Mouse (Mus musculus) midbrain, embryonic 13.5 days (tissue): ENCODE measurements at regions not wholly inside any gene's neighbourhood (a gene's known extent, or its start where the extent isn't known, plus 50 kb on each side); places are given as distances from the start of the nearest gene placed in this dataset.

Source experiments
- ATAC-seq: fragments of 200-750 bp; cut with Nextera tagmentation; 2 replicates; pipeline ENCODE4 v1.8.0; 2017; ENCODE audit warnings: mild to moderate bottlenecking, moderate TSS enrichment, moderate library complexity
- H3K27ac ChIP-seq: fragments of 300-500 bp; sonication (generic); 2 replicates; pipeline ENCODE4 v1.5.1; 2015; ENCODE audit warnings: inconsistent platforms, mild to moderate bottlenecking, moderate library complexity
- H3K27me3 ChIP-seq: fragments of 300-500 bp; sonication (generic); 2 replicates; pipeline ENCODE4 v1.6.1; 2015; ENCODE audit warnings: mild to moderate bottlenecking, inconsistent platforms
- H3K36me3 ChIP-seq: fragments of 300-500 bp; sonication (generic); 2 replicates; pipeline ENCODE4 v1.6.1; 2015; ENCODE audit warnings: mild to moderate bottlenecking, inconsistent platforms
- H3K4me1 ChIP-seq: fragments of 300-500 bp; sonication (generic); replicated peaks from 2 replicates; pipeline ENCODE4 v1.6.1; 2015; ENCODE audit warnings: inconsistent platforms
- H3K4me2 ChIP-seq: fragments of 300-500 bp; sonication (generic); replicated peaks from 2 replicates; pipeline ENCODE4 v1.6.1; 2015; ENCODE audit warnings: moderate library complexity, mild to moderate bottlenecking, inconsistent platforms
- H3K4me3 ChIP-seq: fragments of 300-500 bp; sonication (generic); replicated peaks from 2 replicates; pipeline ENCODE4 v1.5.1; 2015; ENCODE audit warnings: mild to moderate bottlenecking, inconsistent platforms
- H3K9ac ChIP-seq: fragments of 300-500 bp; sonication (generic); replicated peaks from 2 replicates; pipeline ENCODE4 v1.6.1; 2015; ENCODE audit warnings: mild to moderate bottlenecking, inconsistent platforms
- H3K9me3 ChIP-seq: fragments of 300-500 bp; sonication (generic); 2 replicates; pipeline ENCODE4 v1.6.1; 2016; ENCODE audit warnings: mild to moderate bottlenecking, inconsistent platforms
- WGBS: fragments of 180-500 bp; shearing (Covaris S2); methylation state at CpG from one replicate; pipeline ENCODE4 v1.1.7; 2015; 5-methylcytosine and 5-hydroxymethylcytosine counted together

DNA sequence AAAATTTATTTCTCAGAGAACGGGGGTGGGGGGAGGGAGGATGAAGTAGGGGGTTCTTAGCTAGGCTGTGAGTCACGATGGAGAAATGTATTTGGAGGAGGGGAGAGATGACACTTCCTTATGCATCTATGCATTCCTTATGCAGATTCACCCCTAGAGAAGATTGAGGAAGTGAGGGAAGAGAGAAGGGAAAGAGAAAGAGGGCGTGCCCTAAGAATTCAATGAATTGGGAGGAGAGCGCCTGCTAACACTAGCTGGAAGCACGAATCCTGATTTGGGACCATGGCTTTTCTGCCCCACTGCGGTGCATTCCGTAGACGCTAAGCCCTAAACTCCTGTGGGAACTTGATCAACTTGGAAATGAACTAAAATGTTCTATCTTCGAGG is 56.1 kb downstream of the Foxi3 start:
- H3K27ac ChIP-seq = no peak overlapping the region
- H3K9ac ChIP-seq = peak overlapping the region; percentile 73; the same call in 1 of the 2 replicates
- H3K4me1 ChIP-seq = no peaks in the 10 kb centered on the region
- peak overlapping the region; percentile 91 for H3K4me2 ChIP-seq
- peak overlapping the region; percentile 56 for H3K4me3 ChIP-seq
- H3K9me3 ChIP-seq = no peaks in the 10 kb centered on the region
- no peaks in the 10 kb centered on the region for H3K36me3 ChIP-seq
- 11% methylated on average over 9 of the region's 9 CpGs for WGBS
- ATAC-seq = peak; percentile 57
- H3K27me3 ChIP-seq = peaks cover 16% of the 10 kb centered on the region

DNA sequence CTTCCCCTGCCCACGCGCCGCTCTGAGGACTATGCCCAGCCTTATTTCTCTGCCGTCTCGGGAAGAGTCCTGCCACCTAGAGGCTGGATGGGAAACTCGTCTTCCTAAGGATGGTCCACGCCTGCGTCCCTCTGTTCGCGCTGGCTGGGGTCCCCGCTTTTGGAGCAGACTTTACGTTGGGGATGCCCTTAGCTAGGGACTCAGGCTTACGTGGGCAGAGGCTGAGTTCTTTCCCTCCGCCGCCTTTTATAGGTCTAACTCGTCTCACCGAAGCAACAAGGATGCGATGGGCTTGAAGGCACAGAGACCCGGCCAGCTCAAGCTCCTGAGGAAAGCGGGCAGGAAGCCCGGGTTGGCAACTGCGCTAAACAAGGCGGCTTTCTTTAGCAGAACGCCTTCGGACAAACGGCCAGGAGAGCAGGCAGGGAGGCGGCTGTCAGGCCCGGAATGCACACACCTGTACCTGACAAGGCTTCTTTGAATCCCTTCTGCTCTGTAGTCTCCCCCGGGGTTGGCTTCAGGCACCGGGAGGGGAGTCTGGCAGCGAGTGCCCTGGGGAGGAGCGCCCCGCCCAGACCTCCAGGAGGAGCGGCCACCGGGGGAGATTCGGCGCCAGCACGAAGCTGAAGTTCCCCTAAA is 56.6 kb downstream of the Foxi3 start:
- H3K9me3 ChIP-seq = no peaks in the 10 kb centered on the region
- H3K27ac ChIP-seq = peak overlapping the region; percentile 60
- under 1% methylated on average over 37 of the region's 38 CpGs for WGBS
- H3K36me3 ChIP-seq = no peaks in the 10 kb centered on the region
- H3K9ac ChIP-seq = peak overlapping the region; percentile 73
- H3K4me2 ChIP-seq = peak overlapping the region; percentile 91
- no peaks in the 10 kb centered on the region for H3K4me1 ChIP-seq
- peak; percentile 98 for ATAC-seq
- peak overlapping the region; percentile 56 for H3K4me3 ChIP-seq
- H3K27me3 ChIP-seq = peaks cover 16% of the 10 kb centered on the region

- no peak for ATAC-seq
- H3K9ac ChIP-seq = no peak overlapping the region
- no peaks in the 10 kb centered on the region for H3K4me1 ChIP-seq
- H3K27ac ChIP-seq = no peak overlapping the region
- H3K36me3 ChIP-seq = no peaks in the 10 kb centered on the region
- 5% methylated on average over 1 of the region's 1 CpGs for WGBS
- H3K27me3 ChIP-seq = peaks cover 14% of the 10 kb centered on the region
- no peak overlapping the region for H3K4me3 ChIP-seq
- H3K4me2 ChIP-seq = no peak overlapping the region
- H3K9me3 ChIP-seq = no peaks in the 10 kb centered on the region
Observed at GRCm38 (mm10) chr6:71016388-71016787, 60.1 kb downstream of the Foxi3 start.

- no peak overlapping the region for H3K27ac ChIP-seq
- no peak for ATAC-seq
- no peak overlapping the region for H3K9ac ChIP-seq
- H3K4me3 ChIP-seq = no peak overlapping the region
- no peaks in the 10 kb centered on the region for H3K27me3 ChIP-seq
- no peak overlapping the region for H3K4me2 ChIP-seq
- WGBS = 8% methylated on average over 9 of the region's 9 CpGs
- H3K36me3 ChIP-seq = no peaks in the 10 kb centered on the region
- H3K9me3 ChIP-seq = no peaks in the 10 kb centered on the region
- no peaks in the 10 kb centered on the region for H3K4me1 ChIP-seq
Observed at GRCm38 (mm10) chr6:71021353-71021752, 65.0 kb downstream of the Foxi3 start.

DNA sequence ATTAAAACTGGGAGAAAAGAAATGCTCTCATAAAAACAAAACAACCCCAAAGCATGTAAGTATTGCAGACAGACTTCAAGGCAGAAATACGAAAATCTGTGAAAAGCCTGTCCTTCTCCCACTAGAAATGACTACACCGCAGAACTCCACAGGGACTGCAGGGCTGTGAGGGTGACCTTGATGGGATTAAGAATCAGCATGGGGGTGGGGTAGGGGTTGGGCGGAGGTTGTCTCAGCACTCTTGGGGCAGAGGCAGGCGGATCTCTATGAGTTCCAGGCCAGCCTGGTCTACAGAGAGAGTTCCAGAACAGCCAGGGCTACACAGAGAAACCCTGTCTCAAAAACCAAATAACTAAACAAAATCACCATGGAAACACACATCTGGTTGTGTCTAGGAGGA is 69.1 kb downstream of the Foxi3 start:
- 87% methylated on average over 4 of the region's 4 CpGs for WGBS
- ATAC-seq = no peak
- H3K4me1 ChIP-seq = no peaks in the 10 kb centered on the region

GRCm38 (mm10) chr6:71029663-71030062 is 73.3 kb downstream of the Foxi3 start:
- Histone ChIP-seq H3K4me2 (no peak overlapping the region), H3K36me3 (no peaks in the 10 kb centered on the region), H3K4me3 (no peak overlapping the region), H3K27ac (no peak overlapping the region), H3K9me3 (no peaks in the 10 kb centered on the region), H3K9ac (no peak overlapping the region), H3K27me3 (no peaks in the 10 kb centered on the region), H3K4me1 (no peaks in the 10 kb centered on the region)
- WGBS = 86% methylated on average over 6 of the region's 6 CpGs
- ATAC-seq = no peak

More for the DNA sequence above, 69.1 kb downstream of the Foxi3 start:
- Histone ChIP-seq H3K9ac (no peak overlapping the region), H3K27ac (no peak overlapping the region), H3K27me3 (no peaks in the 10 kb centered on the region), H3K9me3 (no peaks in the 10 kb centered on the region), H3K4me3 (no peak overlapping the region), H3K36me3 (no peaks in the 10 kb centered on the region), H3K4me2 (no peak overlapping the region)

GRCm38 (mm10) chr6:71030541-71030940 is 74.2 kb downstream of the Foxi3 start:
- Histone ChIP-seq H3K36me3 (no peaks in the 10 kb centered on the region), H3K9ac (no peak overlapping the region), H3K4me3 (no peak overlapping the region), H3K4me2 (no peak overlapping the region), H3K27ac (no peak overlapping the region), H3K4me1 (no peaks in the 10 kb centered on the region), H3K27me3 (no peaks in the 10 kb centered on the region), H3K9me3 (no peaks in the 10 kb centered on the region)
- ATAC-seq = no peak
- WGBS = 74% methylated on average over 5 of the region's 5 CpGs

DNA sequence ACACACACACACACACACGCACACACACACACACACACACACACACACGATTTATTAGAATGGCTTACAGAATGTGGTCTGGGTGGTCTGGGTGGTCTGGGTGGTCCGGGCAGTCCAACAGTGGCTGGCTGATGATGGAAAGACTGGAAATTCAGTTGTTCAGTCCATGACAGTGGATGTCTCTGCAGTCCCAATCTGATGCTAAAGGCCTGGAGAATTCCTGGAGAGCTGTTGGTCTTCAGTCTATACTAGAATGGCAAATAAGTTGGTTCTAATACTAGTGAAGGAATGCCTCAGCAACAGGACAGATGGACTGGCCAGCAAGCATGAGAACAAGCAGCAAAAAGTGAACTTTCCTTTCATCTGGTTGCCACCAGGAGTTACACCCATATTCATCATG is 87.9 kb downstream of the Foxi3 start:
- H3K27me3 ChIP-seq = peaks cover 15% of the 10 kb centered on the region; the same call in 1 of the 2 replicates
- no peak overlapping the region for H3K4me3 ChIP-seq
- no peak overlapping the region for H3K4me2 ChIP-seq
- no peak for ATAC-seq
- no peaks in the 10 kb centered on the region for H3K36me3 ChIP-seq
- no peak overlapping the region for H3K9ac ChIP-seq
- H3K9me3 ChIP-seq = no peaks in the 10 kb centered on the region
- no peak overlapping the region for H3K27ac ChIP-seq
- 79% methylated on average over 3 of the region's 3 CpGs for WGBS
- peaks cover 13% of the 10 kb centered on the region for H3K4me1 ChIP-seq

GRCm38 (mm10) chr6:71045261-71045660 is 88.9 kb downstream of the Foxi3 start:
- WGBS = 85% methylated on average over 4 of the region's 4 CpGs
- no peaks in the 10 kb centered on the region for H3K36me3 ChIP-seq

GRCm38 (mm10) chr6:71048199-71049094 is 92.1 kb downstream of the Foxi3 start:
- no peaks in the 10 kb centered on the region for H3K9me3 ChIP-seq
- peak overlapping the region; percentile 63 for H3K9ac ChIP-seq
- H3K4me3 ChIP-seq = peak overlapping the region; percentile 44
- 2% methylated on average over 38 of the region's 38 CpGs for WGBS
- H3K4me1 ChIP-seq = peaks cover 23% of the 10 kb centered on the region
- ATAC-seq = peak; percentile 65
- peak overlapping the region; percentile 87 for H3K4me2 ChIP-seq
- H3K27me3 ChIP-seq = peaks cover 26% of the 10 kb centered on the region
- no peak overlapping the region for H3K27ac ChIP-seq
- no peaks in the 10 kb centered on the region for H3K36me3 ChIP-seq

More at GRCm38 (mm10) chr6:71045261-71045660, 88.9 kb downstream of the Foxi3 start:
- Histone ChIP-seq H3K27me3 (peaks cover 24% of the 10 kb centered on the region), H3K4me3 (no peak overlapping the region), H3K27ac (no peak overlapping the region), H3K4me2 (no peak overlapping the region), H3K4me1 (peaks cover 17% of the 10 kb centered on the region), H3K9me3 (no peaks in the 10 kb centered on the region), H3K9ac (no peak overlapping the region)
- ATAC-seq = no peak

GRCm38 (mm10) chr6:71050248-71050647 is 93.9 kb downstream of the Foxi3 start:
- WGBS = 39% methylated on average over 5 of the region's 5 CpGs
- ATAC-seq = no peak
- H3K36me3 ChIP-seq = no peaks in the 10 kb centered on the region
- no peaks in the 10 kb centered on the region for H3K9me3 ChIP-seq
- H3K9ac ChIP-seq = no peak overlapping the region
- peaks cover 35% of the 10 kb centered on the region for H3K27me3 ChIP-seq
- no peak overlapping the region for H3K4me3 ChIP-seq
- no peak overlapping the region for H3K27ac ChIP-seq
- peaks cover 23% of the 10 kb centered on the region for H3K4me1 ChIP-seq
- H3K4me2 ChIP-seq = no peak overlapping the region

DNA sequence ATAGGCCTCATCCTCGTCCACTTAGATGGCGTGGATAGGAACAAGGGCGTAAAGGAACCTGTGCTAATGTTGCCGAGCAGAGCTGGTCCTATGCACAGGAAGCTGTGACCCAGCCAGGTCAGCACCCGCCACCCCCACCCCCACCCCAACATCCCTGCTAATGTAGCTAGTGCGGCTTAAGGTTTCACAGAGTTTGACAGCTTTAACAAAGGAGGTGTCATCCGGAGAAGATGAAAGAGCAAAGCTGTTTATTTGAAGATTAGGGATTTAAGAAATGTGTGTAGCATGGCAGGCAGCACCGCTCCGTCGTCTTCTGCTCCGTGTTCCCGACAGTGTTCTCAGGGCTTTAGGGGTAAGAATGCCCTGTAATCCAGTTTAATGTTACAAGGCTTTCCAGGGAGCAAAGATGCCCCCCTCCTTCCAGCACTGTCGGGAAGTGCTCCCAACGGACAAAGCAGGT is 93.5 kb downstream of the Thnsl2 start:
- 7% methylated on average over 14 of the region's 14 CpGs for WGBS
- peaks cover 37% of the 10 kb centered on the region for H3K27me3 ChIP-seq
- no peak overlapping the region for H3K9ac ChIP-seq
- no peaks in the 10 kb centered on the region for H3K36me3 ChIP-seq
- peaks cover 23% of the 10 kb centered on the region for H3K4me1 ChIP-seq
- no peak overlapping the region for H3K27ac ChIP-seq
- H3K4me2 ChIP-seq = peak overlapping the region; percentile 12
- H3K4me3 ChIP-seq = no peak overlapping the region
- H3K9me3 ChIP-seq = no peaks in the 10 kb centered on the region
- ATAC-seq = peak; percentile 73
